Mouse (Mus musculus) testis, adult 2 months (tissue): Measurements from ENCODE around the gene Spty2d1.

ENCODE experiments used
- CTCF ChIP-seq: fragments of 200-500 bp; IDR thresholded peaks from 2 replicates; pipeline ENCODE4 v1.5.1; 2012; ENCODE audit warnings: low read depth, mild to moderate bottlenecking, inconsistent platforms, low read length, moderate library complexity; ENCODE audit not compliant: control insufficient read depth, insufficient read depth, insufficient replicate concordance
- POLR2A ChIP-seq: fragments of 200-500 bp; IDR thresholded peaks from 2 replicates; pipeline ENCODE4 v1.6.1; 2012; ENCODE audit warnings: low read depth, mild to moderate bottlenecking, inconsistent platforms, low read length, moderate library complexity; ENCODE audit not compliant: control insufficient read depth

DNA sequence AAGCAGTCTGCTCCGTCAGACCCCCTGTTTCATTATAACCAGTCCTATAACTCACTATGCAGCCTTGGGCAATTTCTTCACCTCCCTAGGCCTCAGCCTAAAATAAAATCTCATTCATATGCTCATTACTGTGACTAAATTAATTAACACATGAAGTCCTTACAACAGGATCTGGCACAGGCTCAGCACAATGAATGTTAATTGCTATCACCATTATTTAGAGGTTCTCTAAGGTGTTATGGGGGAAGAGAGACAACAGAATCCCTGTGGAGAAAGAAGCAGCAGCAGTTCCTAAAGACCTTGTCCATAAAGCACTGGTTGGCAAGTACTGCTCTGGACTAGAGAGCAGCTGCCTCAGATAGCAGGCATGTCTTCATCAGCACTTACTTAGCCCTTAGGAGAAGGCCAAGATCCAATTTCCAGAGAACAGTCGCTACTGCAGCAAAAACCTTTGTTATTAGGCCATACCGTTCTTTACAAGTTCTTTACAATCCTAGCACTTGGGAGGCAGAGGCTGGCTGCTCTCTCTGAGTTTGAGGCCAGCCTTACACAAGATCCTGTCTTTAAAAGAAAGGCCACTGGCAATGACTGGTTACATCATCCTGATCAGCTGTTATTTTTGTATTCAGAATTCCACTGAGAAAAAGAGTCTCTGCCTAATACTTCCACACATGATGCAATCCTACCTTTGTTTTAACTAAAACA, 4.6 kb downstream of the Spty2d1 start:
- no peak for TF ChIP-seq POLR2A
- no peak for TF ChIP-seq CTCF
